Mouse (Mus musculus): ENCODE measurements around the gene Cep350. TPM values are rescaled to one million over a fixed set of nuclear protein-coding genes. Genes with fewer than 3 reads are reported as not detected.

Gene Cep350
- polyA plus RNA-seq, 1 experiment = 36.5 TPM

- Histone ChIP-seq H3K4me3 (ENCODE audit: low read depth, low read length) (no peak overlapping the region), H3K4me1 (ENCODE audit: control insufficient read depth, insufficient read depth, low read length) (no peaks in the 10 kb centered on the region), H3K27ac (ENCODE audit: insufficient read depth, low read length) (no peak overlapping the region), H3K36me3 (ENCODE audit: control insufficient read depth, insufficient read depth, low read length, poor library complexity, severe bottlenecking) (no peaks in the 10 kb centered on the region), H3K27me3 (ENCODE audit: control insufficient read depth, insufficient read depth, low read length, poor library complexity, severe bottlenecking) (no peaks in the 10 kb centered on the region), H3K9me3 (replicated peaks; ENCODE audit: control insufficient read depth, insufficient read depth, low read length, poor library complexity, severe bottlenecking) (no peaks in the 10 kb centered on the region), H3K9ac (ENCODE audit: low read depth, poor library complexity, severe bottlenecking) (no peak overlapping the region)
- no peak for TF ChIP-seq EP300 (IDR thresholded peaks at IDR 0.05; ENCODE audit: insufficient read depth, low read depth, low read length)
Observed at GRCm38 (mm10) chr1:155810616-155811015, 162.4 kb downstream of the Cep350 start.

- H3K9ac ChIP-seq (ENCODE audit: low read depth, poor library complexity, severe bottlenecking) = no peak overlapping the region
- no peak overlapping the region for H3K4me3 ChIP-seq (ENCODE audit: low read depth, low read length)
- no peaks in the 10 kb centered on the region for H3K9me3 ChIP-seq (replicated peaks; ENCODE audit: control insufficient read depth, insufficient read depth, low read length, poor library complexity, severe bottlenecking)
- TF ChIP-seq POLR2A (IDR thresholded peaks at IDR 0.05; ENCODE audit: insufficient read depth, low read length) (no peak), EP300 (IDR thresholded peaks at IDR 0.05; ENCODE audit: insufficient read depth, low read depth, low read length) (no peak), CTCF (IDR thresholded peaks at IDR 0.05; ENCODE audit: low read depth, low read length) (no peak)
- H3K27me3 ChIP-seq (ENCODE audit: control insufficient read depth, insufficient read depth, low read length, poor library complexity, severe bottlenecking) = no peaks in the 10 kb centered on the region
- H3K4me1 ChIP-seq (ENCODE audit: control insufficient read depth, insufficient read depth, low read length) = no peaks in the 10 kb centered on the region
- H3K27ac ChIP-seq (ENCODE audit: insufficient read depth, low read length) = no peak overlapping the region
- no peaks in the 10 kb centered on the region for H3K36me3 ChIP-seq (ENCODE audit: control insufficient read depth, insufficient read depth, low read length, poor library complexity, severe bottlenecking)
Observed at GRCm38 (mm10) chr1:155809706-155810442, 163.2 kb downstream of the Cep350 start.

GRCm38 (mm10) chr1:155808261-155808660, 164.8 kb downstream of the Cep350 start:
- Histone ChIP-seq H3K27ac (ENCODE audit: insufficient read depth, low read length) (no peak overlapping the region), H3K36me3 (ENCODE audit: control insufficient read depth, insufficient read depth, low read length, poor library complexity, severe bottlenecking) (no peaks in the 10 kb centered on the region), H3K9me3 (replicated peaks; ENCODE audit: control insufficient read depth, insufficient read depth, low read length, poor library complexity, severe bottlenecking) (no peaks in the 10 kb centered on the region), H3K27me3 (ENCODE audit: control insufficient read depth, insufficient read depth, low read length, poor library complexity, severe bottlenecking) (no peaks in the 10 kb centered on the region), H3K4me3 (ENCODE audit: low read depth, low read length) (0 out of 2 replicates have a peak overlapping the region, but pooled peaks have one; percentile 3), H3K9ac (ENCODE audit: low read depth, poor library complexity, severe bottlenecking) (no peak overlapping the region), H3K4me1 (ENCODE audit: control insufficient read depth, insufficient read depth, low read length) (no peaks in the 10 kb centered on the region)
- TF ChIP-seq EP300 (IDR thresholded peaks at IDR 0.05; ENCODE audit: insufficient read depth, low read depth, low read length) = no peak
- no peak for TF ChIP-seq CTCF (IDR thresholded peaks at IDR 0.05; ENCODE audit: low read depth, low read length)
- no peak for TF ChIP-seq POLR2A (IDR thresholded peaks at IDR 0.05; ENCODE audit: insufficient read depth, low read length)

- TF ChIP-seq POLR2A (IDR thresholded peaks at IDR 0.05; ENCODE audit: insufficient read depth, low read length) (no peak), EP300 (IDR thresholded peaks at IDR 0.05; ENCODE audit: insufficient read depth, low read depth, low read length) (no peak), CTCF (IDR thresholded peaks at IDR 0.05; ENCODE audit: low read depth, low read length) (no peak)
- no peaks in the 10 kb centered on the region for H3K9me3 ChIP-seq (replicated peaks; ENCODE audit: control insufficient read depth, insufficient read depth, low read length, poor library complexity, severe bottlenecking)
- no peaks in the 10 kb centered on the region for H3K4me1 ChIP-seq (ENCODE audit: control insufficient read depth, insufficient read depth, low read length)
- H3K27ac ChIP-seq (ENCODE audit: insufficient read depth, low read length) = no peak overlapping the region
- H3K9ac ChIP-seq (ENCODE audit: low read depth, poor library complexity, severe bottlenecking) = no peak overlapping the region
- H3K36me3 ChIP-seq (ENCODE audit: control insufficient read depth, insufficient read depth, low read length, poor library complexity, severe bottlenecking) = no peaks in the 10 kb centered on the region
- H3K4me3 ChIP-seq (ENCODE audit: low read depth, low read length) = no peak overlapping the region
- H3K27me3 ChIP-seq (ENCODE audit: control insufficient read depth, insufficient read depth, low read length, poor library complexity, severe bottlenecking) = no peaks in the 10 kb centered on the region
Observed at GRCm38 (mm10) chr1:155805607-155806006, 167.4 kb downstream of the Cep350 start.

GRCm38 (mm10) chr1:155801014-155801991, 171.8 kb downstream of the Cep350 start:
- no peak overlapping the region for H3K9ac ChIP-seq (ENCODE audit: low read depth, poor library complexity, severe bottlenecking)
- no peak overlapping the region for H3K4me3 ChIP-seq (ENCODE audit: low read depth, low read length)
- TF ChIP-seq CTCF (IDR thresholded peaks at IDR 0.05; ENCODE audit: low read depth, low read length) (no peak), EP300 (IDR thresholded peaks at IDR 0.05; ENCODE audit: insufficient read depth, low read depth, low read length) (no peak), POLR2A (IDR thresholded peaks at IDR 0.05; ENCODE audit: insufficient read depth, low read length) (no peak)
- H3K36me3 ChIP-seq (ENCODE audit: control insufficient read depth, insufficient read depth, low read length, poor library complexity, severe bottlenecking) = no peaks in the 10 kb centered on the region
- no peaks in the 10 kb centered on the region for H3K27me3 ChIP-seq (ENCODE audit: control insufficient read depth, insufficient read depth, low read length, poor library complexity, severe bottlenecking)
- H3K27ac ChIP-seq (ENCODE audit: insufficient read depth, low read length) = no peak overlapping the region
- no peaks in the 10 kb centered on the region for H3K4me1 ChIP-seq (ENCODE audit: control insufficient read depth, insufficient read depth, low read length)
- H3K9me3 ChIP-seq (replicated peaks; ENCODE audit: control insufficient read depth, insufficient read depth, low read length, poor library complexity, severe bottlenecking) = no peaks in the 10 kb centered on the region

- Histone ChIP-seq H3K9me3 (replicated peaks; ENCODE audit: control insufficient read depth, insufficient read depth, low read length, poor library complexity, severe bottlenecking) (no peaks in the 10 kb centered on the region), H3K36me3 (ENCODE audit: control insufficient read depth, insufficient read depth, low read length, poor library complexity, severe bottlenecking) (no peaks in the 10 kb centered on the region), H3K27ac (ENCODE audit: insufficient read depth, low read length) (no peak overlapping the region), H3K4me3 (ENCODE audit: low read depth, low read length) (no peak overlapping the region), H3K9ac (ENCODE audit: low read depth, poor library complexity, severe bottlenecking) (no peak overlapping the region), H3K27me3 (ENCODE audit: control insufficient read depth, insufficient read depth, low read length, poor library complexity, severe bottlenecking) (no peaks in the 10 kb centered on the region), H3K4me1 (ENCODE audit: control insufficient read depth, insufficient read depth, low read length) (no peaks in the 10 kb centered on the region)
- TF ChIP-seq POLR2A (IDR thresholded peaks at IDR 0.05; ENCODE audit: insufficient read depth, low read length) (no peak), EP300 (IDR thresholded peaks at IDR 0.05; ENCODE audit: insufficient read depth, low read depth, low read length) (no peak), CTCF (IDR thresholded peaks at IDR 0.05; ENCODE audit: low read depth, low read length) (no peak)
Observed at GRCm38 (mm10) chr1:155798000-155798399, 175.1 kb downstream of the Cep350 start.

Measured in ES-Bruce4 (cell line).